Mouse (Mus musculus) small intestine, adult 2 months (tissue): ENCODE results near the gene Cntfr.

Experiments
- CTCF ChIP-seq: fragments of 200-500 bp; IDR thresholded peaks from 2 replicates; pipeline ENCODE4 v1.5.1; 2012; ENCODE audit warnings: low read depth, mild to moderate bottlenecking, control low read depth, inconsistent platforms, low read length, moderate library complexity, mixed read lengths; ENCODE audit not compliant: insufficient replicate concordance, insufficient read length; ENCODE audit errors: extremely low read depth
- POLR2A ChIP-seq: fragments of 200-500 bp; IDR thresholded peaks from 2 replicates; pipeline ENCODE4 v1.6.1; 2012; ENCODE audit warnings: low read depth, mild to moderate bottlenecking, control low read depth, inconsistent platforms, low read length, moderate library complexity

DNA sequence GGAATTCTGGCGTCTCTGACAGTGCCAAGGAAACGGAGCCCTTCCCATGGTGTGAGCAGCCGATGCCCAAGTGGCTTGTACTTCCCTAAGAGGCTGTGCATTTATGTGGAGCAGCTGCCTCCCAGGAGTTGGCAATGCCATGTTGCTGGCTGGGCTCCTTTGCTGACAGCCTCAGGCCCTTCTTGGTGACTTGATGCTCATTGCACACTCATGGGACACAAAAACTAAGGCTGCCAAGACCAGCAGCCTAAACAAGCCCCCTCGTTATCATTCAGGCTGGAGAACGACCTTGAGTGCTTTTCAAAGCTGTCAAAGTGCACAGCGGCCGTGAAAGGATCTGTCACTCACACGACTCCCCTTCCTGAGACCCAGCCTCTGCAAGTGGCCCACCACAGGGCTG, 84.7 kb downstream of the Cntfr start:
- no peak for TF ChIP-seq CTCF
- no peak for TF ChIP-seq POLR2A
